Mouse (Mus musculus) liver, embryonic 13.5 days (tissue): Measurements from ENCODE around the gene Vstm2l. TPM values are rescaled to one million over a fixed set of nuclear protein-coding genes. Genes with fewer than 3 reads are reported as not detected.

Experiments used
- ATAC-seq: fragments of 200-750 bp; cut with Nextera tagmentation; 2 replicates; pipeline ENCODE4 v1.8.0; 2017; ENCODE audit warnings: low read depth, mild to moderate bottlenecking, moderate number of reproducible peaks, moderate library complexity
- DNase-seq: peaks from one replicate; pipeline ENCODE4 v3.0.0; 2022
- H3K27ac ChIP-seq: fragments of 300-500 bp; sonication (generic); 2 replicates; pipeline ENCODE4 v1.5.1; 2015; ENCODE audit warnings: moderate library complexity, mild to moderate bottlenecking, inconsistent platforms
- H3K27me3 ChIP-seq: fragments of 300-500 bp; sonication (generic); 2 replicates; pipeline ENCODE4 v1.6.1; 2015; ENCODE audit warnings: mild to moderate bottlenecking, inconsistent platforms
- H3K36me3 ChIP-seq: fragments of 300-500 bp; sonication (generic); 2 replicates; pipeline ENCODE4 v1.6.1; 2015; ENCODE audit warnings: mild to moderate bottlenecking, inconsistent platforms
- H3K4me1 ChIP-seq: fragments of 300-500 bp; sonication (generic); replicated peaks from 2 replicates; pipeline ENCODE4 v1.6.1; 2015; ENCODE audit warnings: inconsistent platforms
- H3K4me2 ChIP-seq: fragments of 300-500 bp; sonication (generic); 2 replicates; pipeline ENCODE4 v1.6.1; 2015; ENCODE audit warnings: inconsistent platforms, mild to moderate bottlenecking, moderate library complexity
- H3K4me3 ChIP-seq: fragments of 300-500 bp; sonication (generic); replicated peaks from 2 replicates; pipeline ENCODE4 v1.5.1; 2015; ENCODE audit warnings: mild to moderate bottlenecking, inconsistent platforms
- H3K9ac ChIP-seq: fragments of 300-500 bp; sonication (generic); 2 replicates; pipeline ENCODE4 v1.6.1; 2015; ENCODE audit warnings: mild to moderate bottlenecking, inconsistent platforms
- H3K9me3 ChIP-seq: fragments of 300-500 bp; sonication (generic); replicated peaks from 2 replicates; pipeline ENCODE4 v1.6.1; 2016; ENCODE audit warnings: inconsistent platforms
- WGBS: fragments of 180-500 bp; shearing (Covaris S2); methylation state at CpG from one replicate; pipeline ENCODE4 v1.1.7; 2015; ENCODE audit not compliant: insufficient replicate concordance; 5-methylcytosine and 5-hydroxymethylcytosine counted together
- polyA plus RNA-seq: library from polyadenylated mRNA; unstranded; fragments of >200 nt; fragmentation: Nextera tagmentation; extraction: Ambion mirVana; gene quantifications from 2 replicates; pipeline ENCODE4 v1.2.1, GENCODE M21; 2015

The Vstm2l gene
- polyA plus RNA-seq, 1 experiment from 2014 or later: not detected

GRCm38 (mm10) chr2:157897131-157897530, 17.3 kb upstream of the Vstm2l start:
- H3K27ac ChIP-seq: no peak overlapping the region
- 84% methylated on average over 4 of the region's 4 CpGs for WGBS
- H3K4me3 ChIP-seq: no peak overlapping the region
- H3K4me1 ChIP-seq: no peaks in the 10 kb centered on the region
- H3K36me3 ChIP-seq: no peaks in the 10 kb centered on the region
- no peak for DNase-seq
- no peak overlapping the region for H3K9ac ChIP-seq
- ATAC-seq: no peak
- H3K9me3 ChIP-seq: no peaks in the 10 kb centered on the region
- H3K27me3 ChIP-seq: peaks cover 10% of the 10 kb centered on the region
- H3K4me2 ChIP-seq: no peak overlapping the region

- Histone ChIP-seq H3K4me2 (no peak overlapping the region), H3K4me1 (0 out of 2 replicates have a peak, but pooled peaks cover 5% of the 10 kb centered on the region), H3K27ac (no peak overlapping the region), H3K27me3 (peaks cover 58% of the 10 kb centered on the region), H3K36me3 (no peaks in the 10 kb centered on the region), H3K9ac (no peak overlapping the region), H3K4me3 (no peak overlapping the region), H3K9me3 (no peaks in the 10 kb centered on the region)
- peak; percentile 64 for DNase-seq
- ATAC-seq: no peak
- WGBS: 2% methylated on average over 16 of the region's 16 CpGs
Observed at GRCm38 (mm10) chr2:157913204-157913636, 1.2 kb upstream of the Vstm2l start.

- Histone ChIP-seq H3K4me2 (no peak overlapping the region), H3K9ac (no peak overlapping the region), H3K4me3 (no peak overlapping the region), H3K4me1 (0 out of 2 replicates have a peak, but pooled peaks cover 5% of the 10 kb centered on the region), H3K36me3 (no peaks in the 10 kb centered on the region), H3K27ac (no peak overlapping the region), H3K9me3 (no peaks in the 10 kb centered on the region), H3K27me3 (peaks cover 58% of the 10 kb centered on the region)
- 0% methylated on average over 4 of the region's 4 CpGs for WGBS
- ATAC-seq (no peak), DNase-seq (no peak)
Observed at GRCm38 (mm10) chr2:157913705-157914104, 748 bp upstream of the Vstm2l start.

GRCm38 (mm10) chr2:157914889-157915517, 550 bp downstream of the Vstm2l start:
- H3K4me3 ChIP-seq: peak overlapping the region; percentile 17; the same call in 1 of the 2 replicates
- H3K4me2 ChIP-seq: peak overlapping the region; percentile 32; the same call in 1 of the 2 replicates
- WGBS: 33% methylated on average over 43 of the region's 43 CpGs
- peaks cover 61% of the 10 kb centered on the region for H3K27me3 ChIP-seq
- DNase-seq (no peak), ATAC-seq (no peak)
- no peak overlapping the region for H3K27ac ChIP-seq
- 0 out of 2 replicates have a peak, but pooled peaks cover 5% of the 10 kb centered on the region for H3K4me1 ChIP-seq
- H3K9ac ChIP-seq: no peak overlapping the region
- no peaks in the 10 kb centered on the region for H3K9me3 ChIP-seq
- no peaks in the 10 kb centered on the region for H3K36me3 ChIP-seq

- H3K4me1 ChIP-seq: 0 out of 2 replicates have a peak, but pooled peaks cover 5% of the 10 kb centered on the region
- H3K9me3 ChIP-seq: no peaks in the 10 kb centered on the region
- peaks cover 66% of the 10 kb centered on the region for H3K27me3 ChIP-seq
- DNase-seq (no peak), ATAC-seq (no peak)
- H3K27ac ChIP-seq: no peak overlapping the region
- no peak overlapping the region for H3K4me2 ChIP-seq
- 18% methylated on average over 10 of the region's 10 CpGs for WGBS
- H3K9ac ChIP-seq: no peak overlapping the region
- H3K36me3 ChIP-seq: no peaks in the 10 kb centered on the region
- H3K4me3 ChIP-seq: no peak overlapping the region
Observed at GRCm38 (mm10) chr2:157918529-157918928, 4.1 kb downstream of the Vstm2l start.

GRCm38 (mm10) chr2:157921551-157921950, 7.1 kb downstream of the Vstm2l start:
- DNase-seq: no peak
- Histone ChIP-seq H3K36me3 (no peaks in the 10 kb centered on the region), H3K4me1 (no peaks in the 10 kb centered on the region), H3K9ac (no peak overlapping the region), H3K4me2 (no peak overlapping the region), H3K9me3 (no peaks in the 10 kb centered on the region), H3K4me3 (no peak overlapping the region), H3K27me3 (peaks cover 52% of the 10 kb centered on the region), H3K27ac (no peak overlapping the region)
- WGBS: 61% methylated on average over 7 of the region's 7 CpGs
- ATAC-seq: no peak

- H3K4me1 ChIP-seq: no peaks in the 10 kb centered on the region
- H3K27me3 ChIP-seq: peaks cover 48% of the 10 kb centered on the region
- WGBS: 13% methylated on average over 7 of the region's 7 CpGs
- H3K27ac ChIP-seq: no peak overlapping the region
- DNase-seq: no peak
- H3K4me2 ChIP-seq: no peak overlapping the region
- ATAC-seq: no peak
- no peaks in the 10 kb centered on the region for H3K36me3 ChIP-seq
- H3K4me3 ChIP-seq: no peak overlapping the region
- no peak overlapping the region for H3K9ac ChIP-seq
- H3K9me3 ChIP-seq: no peaks in the 10 kb centered on the region
Observed at GRCm38 (mm10) chr2:157923406-157923805, 9.0 kb downstream of the Vstm2l start.

GRCm38 (mm10) chr2:157924504-157924903, 10.1 kb downstream of the Vstm2l start:
- Histone ChIP-seq H3K27ac (no peak overlapping the region), H3K9ac (no peak overlapping the region), H3K4me3 (no peak overlapping the region), H3K4me1 (no peaks in the 10 kb centered on the region), H3K4me2 (no peak overlapping the region), H3K36me3 (no peaks in the 10 kb centered on the region), H3K27me3 (peaks cover 49% of the 10 kb centered on the region), H3K9me3 (no peaks in the 10 kb centered on the region)
- WGBS: 41% methylated on average over 5 of the region's 5 CpGs
- no peak for ATAC-seq
- DNase-seq: no peak

- no peaks in the 10 kb centered on the region for H3K9me3 ChIP-seq
- no peak for DNase-seq
- peaks cover 41% of the 10 kb centered on the region for H3K27me3 ChIP-seq
- H3K36me3 ChIP-seq: no peaks in the 10 kb centered on the region
- H3K9ac ChIP-seq: no peak overlapping the region
- no peak overlapping the region for H3K4me2 ChIP-seq
- ATAC-seq: no peak
- H3K4me1 ChIP-seq: no peaks in the 10 kb centered on the region
- WGBS: 56% methylated on average over 7 of the region's 7 CpGs
- no peak overlapping the region for H3K4me3 ChIP-seq
- no peak overlapping the region for H3K27ac ChIP-seq
Observed at GRCm38 (mm10) chr2:157926502-157926901, 12.0 kb downstream of the Vstm2l start.

GRCm38 (mm10) chr2:157926927-157927326, 12.5 kb downstream of the Vstm2l start:
- ATAC-seq (no peak), DNase-seq (no peak)
- Histone ChIP-seq H3K27me3 (peaks cover 41% of the 10 kb centered on the region), H3K4me3 (no peak overlapping the region), H3K4me1 (no peaks in the 10 kb centered on the region), H3K36me3 (no peaks in the 10 kb centered on the region), H3K27ac (no peak overlapping the region), H3K9me3 (no peaks in the 10 kb centered on the region), H3K4me2 (no peak overlapping the region), H3K9ac (no peak overlapping the region)
- 70% methylated on average over 3 of the region's 3 CpGs for WGBS

GRCm38 (mm10) chr2:157927397-157927796, 12.9 kb downstream of the Vstm2l start:
- H3K9ac ChIP-seq: no peak overlapping the region
- H3K9me3 ChIP-seq: no peaks in the 10 kb centered on the region
- whole genome bisulfite sequencing: 56% methylated on average over 20 of the region's 20 CpGs
- ATAC-seq (no peak), DNase-seq (no peak)
- no peaks in the 10 kb centered on the region for H3K36me3 ChIP-seq
- peaks cover 40% of the 10 kb centered on the region for H3K27me3 ChIP-seq
- no peak overlapping the region for H3K4me2 ChIP-seq
- no peak overlapping the region for H3K27ac ChIP-seq
- H3K4me3 ChIP-seq: no peak overlapping the region
- H3K4me1 ChIP-seq: no peaks in the 10 kb centered on the region

- no peak overlapping the region for H3K4me3 ChIP-seq
- DNase-seq: no peak
- peaks cover 36% of the 10 kb centered on the region for H3K27me3 ChIP-seq
- no peaks in the 10 kb centered on the region for H3K9me3 ChIP-seq
- WGBS: 16% methylated on average over 2 of the region's 2 CpGs
- H3K4me2 ChIP-seq: no peak overlapping the region
- no peak overlapping the region for H3K9ac ChIP-seq
- H3K27ac ChIP-seq: no peak overlapping the region
- H3K4me1 ChIP-seq: no peaks in the 10 kb centered on the region
- no peak for ATAC-seq
- H3K36me3 ChIP-seq: no peaks in the 10 kb centered on the region
Observed at GRCm38 (mm10) chr2:157927815-157928214, 13.4 kb downstream of the Vstm2l start.
